Mouse (Mus musculus) cerebellum, adult 2 months (tissue): ENCODE results near the gene Arid5b. TPM values are rescaled to one million over a fixed set of nuclear protein-coding genes. Genes with fewer than 3 reads are reported as not detected.

Source experiments
- DNase-seq, 2 experiments: peaks; one replicate each; pipeline ENCODE4 v3.0.0; 2021
- H3K27ac ChIP-seq: fragments of 200-500 bp; 2 replicates; pipeline ENCODE4 v1.5.1; 2012; ENCODE audit warnings: low read length, control low read depth, inconsistent platforms; ENCODE audit not compliant: insufficient read depth
- H3K27me3 ChIP-seq: fragments of 200-500 bp; 2 replicates; pipeline ENCODE4 v1.6.1; 2012; ENCODE audit warnings: inconsistent platforms, mild to moderate bottlenecking, low read length, moderate library complexity; ENCODE audit not compliant: control insufficient read depth, insufficient read depth
- H3K4me1 ChIP-seq: fragments of 200-500 bp; 2 replicates; pipeline ENCODE4 v1.6.1; 2011; ENCODE audit warnings: low read length; ENCODE audit not compliant: control insufficient read depth, insufficient read depth
- H3K4me3 ChIP-seq: fragments of 200-500 bp; replicated peaks from 2 replicates; pipeline ENCODE3; 2011; ENCODE audit warnings: mild to moderate bottlenecking, low read depth, low read length, control low read depth; ENCODE audit not compliant: insufficient read depth
- CTCF ChIP-seq: fragments of 200-500 bp; IDR thresholded peaks from 2 replicates; pipeline ENCODE4 v1.5.1; 2011; ENCODE audit warnings: low read depth, mild to moderate bottlenecking, control low read depth, low read length, moderate library complexity, borderline replicate concordance; ENCODE audit not compliant: insufficient read depth
- POLR2A ChIP-seq: fragments of 200-500 bp; IDR thresholded peaks from 2 replicates; pipeline ENCODE4 v1.6.1; 2011; ENCODE audit warnings: low read length, control low read depth, borderline replicate concordance; ENCODE audit not compliant: insufficient read depth
- WGBS: fragments of 180-500 bp; shearing (Covaris S2); methylation state at CpG from one replicate; pipeline ENCODE4 v1.1.7; 2018; 5-methylcytosine and 5-hydroxymethylcytosine counted together
- polyA plus RNA-seq: library from polyadenylated mRNA; depleted of rRNA; stranded (reverse); fragments of >200 nt; gene quantifications from 2 replicates; pipeline ENCODE4 v1.2.3, GENCODE M21; 2012

Arid5b gene
- polyA plus RNA-seq, 1 experiment, result 10.9 TPM

- TF ChIP-seq POLR2A (no peak), CTCF (no peak)
- Histone ChIP-seq H3K4me3 (no peak overlapping the region), H3K27me3 (no peaks in the 10 kb centered on the region), H3K27ac (no peak overlapping the region), H3K4me1 (no peaks in the 10 kb centered on the region)
- 93% methylated on average over 5 of the region's 5 CpGs for WGBS
- DNase-seq, result no peak
Observed at GRCm38 (mm10) chr10:68075181-68075580, 203.4 kb downstream of the Arid5b start.

DNA sequence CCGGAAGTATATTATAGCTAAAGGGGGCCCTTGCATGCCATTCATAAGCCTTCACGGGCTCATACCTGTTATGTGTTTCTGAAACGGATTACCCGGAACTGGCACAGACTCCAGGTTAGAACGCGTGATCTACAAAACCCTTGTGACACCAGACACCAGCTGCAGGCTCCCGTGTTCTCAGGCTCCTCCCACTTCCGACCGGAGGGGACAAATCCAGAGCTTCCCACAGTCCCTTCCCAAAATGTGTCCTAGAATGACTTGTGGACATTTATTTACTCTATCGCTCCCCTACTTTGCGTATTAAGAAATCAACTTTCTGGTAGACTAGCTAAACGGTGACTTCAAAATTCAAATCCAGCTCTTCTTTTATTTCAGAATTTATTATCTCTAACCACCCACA, 204.2 kb downstream of the Arid5b start:
- H3K27ac ChIP-seq, result no peak overlapping the region
- DNase-seq, result no peak
- TF ChIP-seq CTCF (no peak), POLR2A (no peak)
- no peaks in the 10 kb centered on the region for H3K4me1 ChIP-seq
- no peaks in the 10 kb centered on the region for H3K27me3 ChIP-seq
- WGBS, result 85% methylated on average over 12 of the region's 12 CpGs
- no peak overlapping the region for H3K4me3 ChIP-seq

DNA sequence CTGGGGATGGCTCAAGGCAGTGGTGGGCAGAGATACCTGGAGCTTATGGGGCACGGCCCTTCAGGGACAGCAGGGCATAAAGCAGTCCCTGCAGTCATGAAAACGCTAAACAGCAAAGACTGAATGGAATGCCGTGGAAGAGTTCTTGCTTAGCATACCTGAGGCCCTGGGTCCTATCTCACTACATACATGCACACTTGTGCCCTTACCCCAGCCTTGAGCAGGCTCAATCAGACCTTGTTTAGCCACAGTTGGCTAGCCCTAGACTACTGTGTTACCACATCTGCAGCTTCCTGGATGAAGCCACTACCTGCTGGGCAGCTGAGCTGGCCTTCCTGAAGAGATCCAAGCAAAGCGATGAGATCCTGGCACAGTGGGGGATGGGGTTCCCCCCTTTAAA, 205.9 kb downstream of the Arid5b start:
- Histone ChIP-seq H3K27ac (no peak overlapping the region), H3K4me3 (no peak overlapping the region), H3K27me3 (no peaks in the 10 kb centered on the region), H3K4me1 (no peaks in the 10 kb centered on the region)
- WGBS, result 90% methylated on average over 4 of the region's 4 CpGs
- no peak for DNase-seq
- TF ChIP-seq POLR2A (no peak), CTCF (no peak)

GRCm38 (mm10) chr10:68071041-68071440, 207.5 kb downstream of the Arid5b start:
- Histone ChIP-seq H3K27ac (no peak overlapping the region), H3K27me3 (no peaks in the 10 kb centered on the region), H3K4me3 (no peak overlapping the region), H3K4me1 (no peaks in the 10 kb centered on the region)
- 88% methylated on average over 7 of the region's 7 CpGs for WGBS
- TF ChIP-seq POLR2A (no peak), CTCF (no peak)
- no peak for DNase-seq

DNA sequence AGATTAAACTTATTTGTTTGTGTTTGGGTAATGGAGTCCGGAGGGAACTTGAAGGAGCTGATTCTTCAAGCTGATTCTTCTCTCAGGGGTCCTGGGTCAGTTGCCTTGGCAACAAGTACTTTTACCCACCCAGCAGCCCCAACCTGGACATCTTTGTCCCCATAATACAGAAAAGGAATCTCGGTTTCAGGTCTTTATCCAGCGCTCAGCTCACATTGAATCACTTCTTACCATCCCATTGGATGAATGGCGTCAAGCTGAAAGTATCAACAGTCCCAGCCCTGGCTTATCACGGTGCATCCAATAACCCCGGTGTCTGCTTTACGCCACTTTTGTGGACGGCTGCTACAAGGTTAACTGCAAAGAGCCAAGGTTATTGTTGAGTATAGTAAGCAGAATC, 210.1 kb downstream of the Arid5b start:
- Histone ChIP-seq H3K27ac (no peak overlapping the region), H3K27me3 (no peaks in the 10 kb centered on the region), H3K4me3 (no peak overlapping the region), H3K4me1 (no peaks in the 10 kb centered on the region)
- DNase-seq, result no peak
- WGBS, result 84% methylated on average over 8 of the region's 8 CpGs
- no peak for TF ChIP-seq POLR2A
- no peak for TF ChIP-seq CTCF

- no peak overlapping the region for H3K27ac ChIP-seq
- no peak for DNase-seq
- no peaks in the 10 kb centered on the region for H3K4me1 ChIP-seq
- 81% methylated on average over 5 of the region's 5 CpGs for WGBS
- no peak for TF ChIP-seq CTCF
- no peak for TF ChIP-seq POLR2A
- H3K27me3 ChIP-seq, result no peaks in the 10 kb centered on the region
- no peak overlapping the region for H3K4me3 ChIP-seq
Observed at GRCm38 (mm10) chr10:68067961-68068360, 210.6 kb downstream of the Arid5b start.

GRCm38 (mm10) chr10:68066173-68066572, 212.4 kb downstream of the Arid5b start:
- no peaks in the 10 kb centered on the region for H3K27me3 ChIP-seq
- no peak for TF ChIP-seq CTCF
- TF ChIP-seq POLR2A, result no peak
- no peak overlapping the region for H3K27ac ChIP-seq
- no peaks in the 10 kb centered on the region for H3K4me1 ChIP-seq
- H3K4me3 ChIP-seq, result no peak overlapping the region
- no peak for DNase-seq
- 95% methylated on average over 5 of the region's 5 CpGs for WGBS

- Histone ChIP-seq H3K27ac (no peak overlapping the region), H3K4me3 (no peak overlapping the region), H3K27me3 (no peaks in the 10 kb centered on the region), H3K4me1 (no peaks in the 10 kb centered on the region)
- no peak for DNase-seq
- TF ChIP-seq POLR2A (no peak), CTCF (no peak)
- 8% methylated on average over 10 of the region's 10 CpGs for WGBS
Observed at GRCm38 (mm10) chr10:68064571-68064970, 214.0 kb downstream of the Arid5b start.
